Mouse (Mus musculus) kidney, adult 2 months (tissue): Measurements from ENCODE around the gene Frmd4a. TPM values are rescaled to one million over a fixed set of nuclear protein-coding genes. Genes with fewer than 3 reads are reported as not detected.

Source experiments
- DNase-seq: peaks from one replicate; pipeline ENCODE4 v3.0.0; 2021
- H3K27ac ChIP-seq: fragments of 200-500 bp; 2 replicates; pipeline ENCODE4 v1.5.1; 2012; ENCODE audit warnings: low read depth, low read length, control low read depth, inconsistent platforms; ENCODE audit not compliant: insufficient read depth
- H3K27me3 ChIP-seq: fragments of 200-500 bp; replicated peaks from 2 replicates; pipeline ENCODE4 v1.6.1; 2012; ENCODE audit warnings: mild to moderate bottlenecking, moderate library complexity, low read length, inconsistent platforms; ENCODE audit not compliant: control insufficient read depth, insufficient read depth
- H3K36me3 ChIP-seq: fragments of 200-500 bp; 2 replicates; pipeline ENCODE4 v1.6.1; 2012; ENCODE audit warnings: mild to moderate bottlenecking, moderate library complexity, low read length, inconsistent platforms; ENCODE audit not compliant: control insufficient read depth, insufficient read depth
- H3K4me1 ChIP-seq: fragments of 200-500 bp; 2 replicates; pipeline ENCODE4 v1.6.1; 2011; ENCODE audit warnings: low read length; ENCODE audit not compliant: control insufficient read depth, insufficient read depth
- H3K4me3 ChIP-seq: fragments of 200-500 bp; 2 replicates; pipeline ENCODE4 v1.5.1; 2011; ENCODE audit warnings: mild to moderate bottlenecking, low read depth, low read length, control low read depth; ENCODE audit not compliant: insufficient read depth
- CTCF ChIP-seq: fragments of 200-500 bp; conservative IDR thresholded peaks from 2 replicates; pipeline ENCODE4 v1.5.1; 2011; ENCODE audit warnings: low read depth, mild to moderate bottlenecking, control low read depth, low read length, moderate library complexity, mixed read lengths; ENCODE audit not compliant: insufficient read depth, insufficient read length
- POLR2A ChIP-seq: fragments of 200-500 bp; IDR thresholded peaks from one replicate; pipeline ENCODE4 v1.6.1; 2011; ENCODE audit warnings: low read depth, low read length, control low read depth
- WGBS: fragments of 180-500 bp; shearing (Covaris S2); methylation state at CpG from one replicate; pipeline ENCODE4 v1.1.7; 2018; 5-methylcytosine and 5-hydroxymethylcytosine counted together
- polyA plus RNA-seq: library from polyadenylated mRNA; depleted of rRNA; stranded (reverse); fragments of >200 nt; gene quantifications from 2 replicates; pipeline ENCODE4 v1.2.3, GENCODE M21; 2012

The Frmd4a gene
- polyA plus RNA-seq, 1 experiment = 5.8 TPM

DNA sequence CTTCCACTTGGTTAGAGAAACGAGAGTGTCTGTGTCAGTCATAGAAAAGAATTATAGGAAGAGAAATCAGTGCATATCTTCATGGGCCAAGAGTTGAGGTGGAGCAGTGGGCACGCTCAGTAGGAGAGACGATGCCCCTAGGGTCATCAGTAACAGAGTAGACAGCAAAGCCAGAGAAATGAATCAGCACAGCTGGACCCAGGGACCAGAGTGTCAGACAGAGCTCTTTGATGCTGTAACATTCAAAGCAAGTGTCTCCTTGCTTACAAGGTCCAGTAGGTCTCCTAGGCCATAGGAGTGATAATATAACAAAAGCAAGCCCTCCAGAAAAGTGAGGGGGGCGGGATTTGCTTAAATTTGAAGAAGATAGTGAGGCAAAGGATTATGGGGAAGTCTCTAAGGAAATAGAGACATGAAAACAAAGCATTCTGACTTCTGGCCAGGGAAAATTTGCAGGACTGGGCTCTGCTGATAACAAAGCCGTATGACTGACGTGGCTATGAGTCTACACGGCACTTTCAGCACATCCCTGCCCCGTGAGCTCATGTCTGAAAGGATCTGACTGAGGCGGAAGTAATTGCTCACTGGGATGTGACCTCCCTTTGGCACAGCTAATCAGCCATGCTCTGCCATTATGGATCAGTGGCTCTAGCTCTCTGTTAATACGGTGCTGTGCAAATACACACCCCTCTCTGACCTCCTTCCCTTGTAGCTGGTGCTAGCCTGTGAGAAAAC, 243.0 kb downstream of the Frmd4a start:
- Histone ChIP-seq H3K4me3 (no peak overlapping the region), H3K27me3 (no peaks in the 10 kb centered on the region), H3K27ac (no peak overlapping the region), H3K4me1 (no peaks in the 10 kb centered on the region), H3K36me3 (no peaks in the 10 kb centered on the region)
- no peak for DNase-seq
- TF ChIP-seq CTCF (no peak), POLR2A (no peak)
- 40% methylated on average over 10 of the region's 10 CpGs for WGBS

DNA sequence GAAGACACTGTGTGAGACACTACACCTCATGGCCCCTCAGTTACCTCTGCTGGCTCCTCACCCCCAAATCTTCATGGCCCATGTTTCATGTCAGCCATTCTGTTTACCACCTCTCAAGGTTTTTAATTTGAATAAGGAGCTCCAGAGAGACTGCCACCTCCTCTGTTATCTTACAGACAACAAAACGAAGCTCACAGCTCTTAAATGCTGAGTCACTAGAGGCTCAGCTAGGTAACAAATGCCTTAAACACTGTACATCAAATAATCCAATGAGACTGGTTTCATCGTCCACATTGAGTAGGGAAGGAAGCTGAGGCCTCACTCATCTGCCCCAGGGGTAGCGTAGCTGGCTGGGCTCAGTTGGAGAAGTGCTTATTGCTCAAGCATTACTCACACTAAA, 245.2 kb downstream of the Frmd4a start:
- TF ChIP-seq CTCF (no peak), POLR2A (no peak)
- no peaks in the 10 kb centered on the region for H3K4me1 ChIP-seq
- DNase-seq = no peak
- H3K27ac ChIP-seq = no peak overlapping the region
- H3K27me3 ChIP-seq = no peaks in the 10 kb centered on the region
- H3K36me3 ChIP-seq = no peaks in the 10 kb centered on the region
- WGBS = 89% methylated on average over 3 of the region's 3 CpGs
- H3K4me3 ChIP-seq = no peak overlapping the region

- 89% methylated on average over 7 of the region's 7 CpGs for WGBS
- DNase-seq = no peak
- no peaks in the 10 kb centered on the region for H3K4me1 ChIP-seq
- H3K4me3 ChIP-seq = no peak overlapping the region
- TF ChIP-seq CTCF = no peak
- no peak for TF ChIP-seq POLR2A
- H3K27ac ChIP-seq = no peak overlapping the region
- no peaks in the 10 kb centered on the region for H3K36me3 ChIP-seq
- no peaks in the 10 kb centered on the region for H3K27me3 ChIP-seq
Observed at GRCm38 (mm10) chr2:4267377-4267776, 249.9 kb downstream of the Frmd4a start.

DNA sequence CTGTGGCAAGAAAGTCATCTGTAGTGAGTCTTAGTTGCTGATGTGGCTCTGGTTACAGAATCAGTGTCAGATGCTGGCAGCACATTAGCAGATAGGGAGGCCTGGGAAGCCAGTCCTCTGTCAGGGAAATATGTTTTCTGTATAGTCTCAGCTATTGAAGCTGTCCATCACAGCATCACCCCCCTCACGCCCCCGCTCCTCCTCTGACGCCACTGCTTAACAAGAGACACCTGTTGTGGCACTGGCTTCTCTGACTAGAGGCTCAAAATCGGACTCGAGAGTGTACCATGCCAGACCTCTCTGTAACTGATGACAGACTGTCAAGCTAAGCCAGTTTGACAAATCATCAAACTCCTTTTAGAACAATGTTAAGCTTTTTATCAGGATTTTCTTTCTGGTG, 265.3 kb downstream of the Frmd4a start:
- no peak for DNase-seq
- Histone ChIP-seq H3K27ac (no peak overlapping the region), H3K4me1 (no peaks in the 10 kb centered on the region), H3K27me3 (no peaks in the 10 kb centered on the region), H3K36me3 (no peaks in the 10 kb centered on the region), H3K4me3 (no peak overlapping the region)
- WGBS = 45% methylated on average over 5 of the region's 5 CpGs
- TF ChIP-seq CTCF (no peak), POLR2A (no peak)

DNA sequence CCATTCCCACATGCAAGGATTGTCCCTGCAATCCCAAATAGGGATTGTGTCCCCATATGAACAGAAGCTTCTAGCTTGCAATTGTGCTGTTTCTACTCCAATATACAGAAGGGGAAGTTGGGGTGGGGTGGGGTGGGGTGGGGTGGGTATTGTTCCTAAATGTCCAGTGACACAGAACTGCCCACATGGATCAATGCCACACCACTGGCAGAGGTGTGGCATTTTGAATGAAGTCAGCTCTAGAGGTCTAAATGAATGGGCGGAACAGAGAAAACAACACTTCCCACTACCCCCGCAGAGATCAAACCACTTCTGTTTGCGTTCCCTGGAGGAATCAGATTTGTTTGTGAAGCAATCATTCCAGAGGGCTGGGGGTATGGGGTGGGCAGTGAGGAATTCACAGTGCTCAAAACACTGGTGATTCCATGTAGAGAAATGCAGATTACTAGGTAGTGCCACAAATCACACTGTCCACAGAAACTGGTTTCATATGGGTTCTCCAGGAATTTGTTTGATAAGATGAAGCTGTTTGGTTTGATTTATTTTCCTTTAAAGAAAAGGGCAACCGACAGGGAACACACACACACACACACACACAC, 268.3 kb downstream of the Frmd4a start:
- no peak for DNase-seq

DNA sequence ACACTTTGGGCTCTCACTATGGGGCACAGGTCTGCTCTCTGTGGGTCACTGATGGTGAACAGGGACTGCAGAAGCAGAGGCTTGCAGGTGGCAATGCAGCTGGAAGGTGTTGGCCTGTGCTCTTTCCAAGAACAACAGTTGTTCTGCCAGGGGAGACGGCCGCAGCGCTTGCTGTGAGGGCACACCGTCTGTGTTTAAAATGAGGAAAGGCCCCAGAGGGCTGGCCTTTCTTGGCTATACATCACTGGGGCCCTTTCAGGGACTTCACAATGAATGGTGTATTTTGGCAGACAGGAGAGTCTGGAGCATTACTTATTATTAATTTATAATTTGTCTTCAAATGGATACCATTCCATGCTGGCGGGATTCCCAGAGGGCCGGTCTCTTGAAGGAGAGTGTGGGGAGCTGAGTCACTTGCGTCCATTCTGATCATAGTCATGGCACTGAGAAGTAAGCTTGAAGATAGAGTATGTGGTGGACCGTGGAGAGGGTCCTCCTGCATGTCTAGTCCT, 268.9 kb downstream of the Frmd4a start:
- Histone ChIP-seq H3K27ac (no peak overlapping the region), H3K4me3 (no peak overlapping the region), H3K4me1 (no peaks in the 10 kb centered on the region), H3K36me3 (no peaks in the 10 kb centered on the region), H3K27me3 (no peaks in the 10 kb centered on the region)
- 61% methylated on average over 8 of the region's 8 CpGs for WGBS
- no peak for TF ChIP-seq CTCF
- no peak for DNase-seq

More for the DNA sequence above, 268.3 kb downstream of the Frmd4a start:
- no peak overlapping the region for H3K27ac ChIP-seq
- no peak for TF ChIP-seq CTCF
- TF ChIP-seq POLR2A = no peak
- no peak overlapping the region for H3K4me3 ChIP-seq
- no peaks in the 10 kb centered on the region for H3K36me3 ChIP-seq
- no peaks in the 10 kb centered on the region for H3K4me1 ChIP-seq
- WGBS = 39% methylated on average over 4 of the region's 4 CpGs
- no peaks in the 10 kb centered on the region for H3K27me3 ChIP-seq

- H3K4me3 ChIP-seq = no peak overlapping the region
- no peak overlapping the region for H3K27ac ChIP-seq
- 92% methylated on average over 2 of the region's 2 CpGs for WGBS
- TF ChIP-seq CTCF (no peak), POLR2A (no peak)
- DNase-seq = no peak
- no peaks in the 10 kb centered on the region for H3K36me3 ChIP-seq
- no peaks in the 10 kb centered on the region for H3K27me3 ChIP-seq
- H3K4me1 ChIP-seq = no peaks in the 10 kb centered on the region
Observed at GRCm38 (mm10) chr2:4290475-4290874, 273.0 kb downstream of the Frmd4a start.
